20 mouse cellular contexts compared by ENCODE assay signal in genomic region chr2:158774886-158775285, GRCm38 (mm10). TPM values are rescaled to one million over a fixed set of nuclear protein-coding genes. Genes with fewer than 3 reads are reported as not detected.
A peak's percentile ranks its signal among the peaks of the same experiment; 100 is the strongest.
DNase-seq lines count a peak whose midpoint lies in the region; ATAC-seq lines count a peak whose summit lies in the region.
"Had no signal": no experiment of that assay in that cellular context is flagged by ENCODE, and none has a peak within 500 bp of the region (broad histone marks: within the 10 kb centered on the region; RNA-seq: fewer than 3 reads in every experiment).

No protein-coding gene starts in this region.

- no peak overlapping the region for H3K4me3 ChIP-seq in heart, embryonic 10.5 days
- H3K4me3 ChIP-seq in heart, embryonic 14.5 days (ENCODE audit: control insufficient read depth in 1 of 2, insufficient read depth in 1 of 2, low read depth in 1 of 2, low read length in 2 of 2): no peak overlapping the region
- no peak overlapping the region for H3K4me3 ChIP-seq in midbrain, embryonic 11.5 days (ENCODE audit: low read depth, low read length)
- H3K4me3 ChIP-seq in midbrain, embryonic 10.5 days: no peak overlapping the region
- H3K4me3 ChIP-seq: embryonic facial prominence, embryonic 12.5 days; forebrain, embryonic 15.5 days; hindbrain, embryonic 13.5 days had no signal

- peak overlapping the region; percentile 41 for H3K4me2 ChIP-seq in heart, embryonic 14.5 days (ENCODE audit: low read length)
- no peak overlapping the region for H3K4me2 ChIP-seq in midbrain, embryonic 11.5 days
- H3K4me2 ChIP-seq: embryonic facial prominence, embryonic 12.5 days; forebrain, embryonic 15.5 days; hindbrain, embryonic 13.5 days had no signal

- H3K36me3 ChIP-seq in heart, embryonic 10.5 days: peaks cover 31% of the 10 kb centered on the region
- H3K36me3 ChIP-seq in heart, embryonic 14.5 days (ENCODE audit: control insufficient read depth, insufficient read depth, low read length): peaks cover 21% of the 10 kb centered on the region
- no peaks in the 10 kb centered on the region; the same call in 1 of the 2 replicates for H3K36me3 ChIP-seq in midbrain, embryonic 11.5 days (ENCODE audit: control insufficient read depth, insufficient read depth, low read length)
- H3K36me3 ChIP-seq in midbrain, embryonic 10.5 days: peaks cover 81% of the 10 kb centered on the region
- H3K36me3 ChIP-seq: forebrain, embryonic 15.5 days; hindbrain, embryonic 13.5 days had no signal

- peak overlapping the region; percentile 49; the same call in 1 of the 2 replicates for H3K9ac ChIP-seq in heart, embryonic 14.5 days (ENCODE audit: low read length)
- no peak overlapping the region for H3K9ac ChIP-seq in midbrain, embryonic 11.5 days (ENCODE audit: low read length)
- H3K9ac ChIP-seq: embryonic facial prominence, embryonic 12.5 days; forebrain, embryonic 15.5 days; hindbrain, embryonic 13.5 days had no signal

- intact Hi-C loops in heart, postnatal 36 days (cut with DNase I): no loop called here

- H3K27me3 ChIP-seq in heart, embryonic 10.5 days (ENCODE audit: insufficient read depth, poor library complexity, severe bottlenecking): no peaks in the 10 kb centered on the region
- H3K27me3 ChIP-seq in heart, embryonic 14.5 days (ENCODE audit: control insufficient read depth, insufficient read depth, low read length): no peaks in the 10 kb centered on the region
- H3K27me3 ChIP-seq in midbrain, embryonic 11.5 days (ENCODE audit: control insufficient read depth, insufficient read depth, low read length): no peaks in the 10 kb centered on the region
- no peaks in the 10 kb centered on the region for H3K27me3 ChIP-seq in midbrain, embryonic 10.5 days (ENCODE audit: low read depth, poor library complexity, severe bottlenecking)
- H3K27me3 ChIP-seq: embryonic facial prominence, embryonic 12.5 days; forebrain, embryonic 15.5 days; hindbrain, embryonic 13.5 days had no signal

- no peaks in the 10 kb centered on the region for H3K9me3 ChIP-seq in heart, embryonic 10.5 days
- H3K9me3 ChIP-seq in heart, embryonic 14.5 days (ENCODE audit: control insufficient read depth, low read length): no peaks in the 10 kb centered on the region
- H3K9me3 ChIP-seq in midbrain, embryonic 11.5 days (ENCODE audit: control insufficient read depth, low read length): no peaks in the 10 kb centered on the region
- no peaks in the 10 kb centered on the region for H3K9me3 ChIP-seq in midbrain, embryonic 10.5 days (replicated peaks)
- H3K9me3 ChIP-seq: embryonic facial prominence, embryonic 12.5 days; forebrain, embryonic 15.5 days; hindbrain, embryonic 13.5 days had no signal

- H3K27ac ChIP-seq in heart, embryonic 10.5 days: peak overlapping the region; percentile 71
- H3K27ac ChIP-seq in heart, embryonic 14.5 days (replicated peaks in 1 of 2; ENCODE audit: control insufficient read depth in 1 of 2, insufficient read depth in 1 of 2, low read depth in 2 of 2, low read length in 2 of 2): 0 out of 4 replicates have a peak overlapping the region, but pooled peaks of 1 of the 2 experiments have one; percentile 27
- H3K27ac ChIP-seq in midbrain, embryonic 11.5 days (ENCODE audit: low read depth, low read length): no peak overlapping the region
- no peak overlapping the region for H3K27ac ChIP-seq in midbrain, embryonic 10.5 days (replicated peaks)
- H3K27ac ChIP-seq: embryonic facial prominence, embryonic 12.5 days; forebrain, embryonic 15.5 days; hindbrain, embryonic 13.5 days; hindbrain, postnatal 0 days had no signal

- WGBS in heart, embryonic 10.5 days: 44% methylated on average over 8 of the region's 8 CpGs
- WGBS in heart, embryonic 14.5 days: 21% methylated on average over 8 of the region's 8 CpGs
- WGBS in midbrain, embryonic 11.5 days: 87% methylated on average over 8 of the region's 8 CpGs
- 89% methylated on average over 8 of the region's 8 CpGs for WGBS in midbrain, embryonic 10.5 days

- no peak for ATAC-seq in heart, embryonic 14.5 days (ENCODE audit: insufficient number of reproducible peaks, insufficient read depth, low FRiP score, low read depth)
- no peak for ATAC-seq in midbrain, embryonic 11.5 days (ENCODE audit: low FRiP score)
- ATAC-seq: forebrain, embryonic 15.5 days; hindbrain, postnatal 0 days had no signal

- H3K4me1 ChIP-seq in heart, embryonic 10.5 days: peaks cover 87% of the 10 kb centered on the region
- H3K4me1 ChIP-seq in heart, embryonic 14.5 days (ENCODE audit: control insufficient read depth in 2 of 2, insufficient read depth in 2 of 2, low read length in 2 of 2): peaks cover 46 to 70% of the 10 kb centered on the region in 2 experiments
- peaks cover 15% of the 10 kb centered on the region for H3K4me1 ChIP-seq in midbrain, embryonic 11.5 days (ENCODE audit: control insufficient read depth, insufficient read depth, low read length)
- peaks cover 53% of the 10 kb centered on the region for H3K4me1 ChIP-seq in midbrain, embryonic 10.5 days

- DNase-seq in adrenal gland, adult (ENCODE audit: inconsistent age in 2 of 2, low spot score in 1 of 2): peak; percentile 23 to 74
- DNase-seq in adrenal gland, postnatal 10 days: no peak
- no peak for DNase-seq in heart, embryonic 10.5 days (ENCODE audit: low spot score)
- DNase-seq in heart, postnatal 36 days: no peak
- no peak for DNase-seq in heart, adult 8-10 months (ENCODE audit: low spot score)
- peak; percentile 26 for DNase-seq in midbrain, embryonic 11.5 days (ENCODE audit: low spot score, missing footprints)
- no peak for DNase-seq in midbrain, embryonic 10.5 days (ENCODE audit: low spot score)
- DNase-seq: adrenal gland, postnatal 25 days; cerebellum, adult 11 months; cerebellum, adult 8-10 months; cerebellum, postnatal 25 days; gastrocnemius, postnatal 36 days; heart, adult 18-20 months; kidney, adult 11 months; kidney, adult 9 months had no signal

RNA-seq across cellular contexts. Expression of gene Fam83d, which starts 7.0 kb away (rescaled TPM):
- 1 to 10 TPM; 7.1 to 7.6 TPM for total RNA-seq in adrenal gland, postnatal 10 days (2021)
- polyA plus RNA-seq in heart, embryonic 10.5 days (2016; fragmentation: Nextera tagmentation; extraction: Ambion mirVana): 56.7 and 61.7 TPM in 2 replicates
- total RNA-seq in heart, postnatal 36 days (2021): 1 to 10 TPM; 1.0 to 1.5 TPM
- 56.2 and 58.5 TPM in 2 replicates for polyA plus RNA-seq in heart, embryonic 14.5 days (2014; fragmentation: Nextera tagmentation; extraction: Ambion mirVana)
- total RNA-seq in heart, adult 8-10 months (2022): 1 to 10 TPM in 1 of 4 experiments, under 1 TPM in 3; 0.22 to 1.6 (median 0.54) TPM
- 48.5 and 48.8 TPM in 2 replicates for polyA plus RNA-seq in midbrain, embryonic 11.5 days (2014; fragmentation: Nextera tagmentation; extraction: Ambion mirVana)
- polyA plus RNA-seq in midbrain, embryonic 10.5 days (2016; fragmentation: Nextera tagmentation; extraction: Ambion mirVana): 54.4 and 55.8 TPM in 2 replicates

RNA-seq across cellular contexts. Expression of gene Dhx35, which starts 19.7 kb away (rescaled TPM):
- 10 to 100 TPM; 11.5 to 16.7 TPM for total RNA-seq in adrenal gland, postnatal 10 days (2021)
- polyA plus RNA-seq in heart, embryonic 10.5 days (2016; fragmentation: Nextera tagmentation; extraction: Ambion mirVana): 14.9 and 16.5 TPM in 2 replicates
- 10 to 100 TPM; 16.9 to 18.4 TPM for total RNA-seq in heart, postnatal 36 days (2021)
- polyA plus RNA-seq in heart, embryonic 14.5 days (2014; fragmentation: Nextera tagmentation; extraction: Ambion mirVana): 14.2 and 15.4 TPM in 2 replicates
- total RNA-seq in heart, adult 8-10 months (2022): 10 to 100 TPM; 12.3 to 17.6 (median 15.8) TPM
- polyA plus RNA-seq in midbrain, embryonic 11.5 days (2014; fragmentation: Nextera tagmentation; extraction: Ambion mirVana): 16.1 and 18.3 TPM in 2 replicates
- 17.7 and 19.6 TPM in 2 replicates for polyA plus RNA-seq in midbrain, embryonic 10.5 days (2016; fragmentation: Nextera tagmentation; extraction: Ambion mirVana)

Comparison
In these comparisons a context has a peak if more than half of its experiments do, and no peak if none do; other contexts are left out.
1. DNase-seq: peak in adrenal gland, adult (2 of 2) and midbrain, embryonic 11.5 days (single experiment); none in adrenal gland, postnatal 10 days (single experiment), heart, embryonic 10.5 days (single experiment), heart, postnatal 36 days (0 of 2), heart, adult 8-10 months (single experiment) and midbrain, embryonic 10.5 days (single experiment).